Mouse (Mus musculus) thymus, postnatal 14 days (tissue): ENCODE measurements around the gene Dhx35.

ENCODE experiments used
- DNase-seq: peaks from one replicate; pipeline ENCODE4 v3.0.0; 2021

Dhx35 gene

GRCm38 (mm10) chr2:158898469-158899196 is 104.0 kb downstream of the Dhx35 start:
- no peak for DNase-seq
